Mouse (Mus musculus) thymus, adult 2 months (tissue): ENCODE measurements around the gene Fbxw7.

Experiments used
- CTCF ChIP-seq: fragments of 200-500 bp; IDR thresholded peaks from 2 replicates; pipeline ENCODE4 v1.5.1; 2012; ENCODE audit warnings: mild to moderate bottlenecking, control low read depth, low read length, moderate library complexity, borderline replicate concordance; ENCODE audit not compliant: control insufficient read depth, poor library complexity, insufficient read depth; ENCODE audit errors: extremely low read depth
- POLR2A ChIP-seq: fragments of 200-500 bp; IDR thresholded peaks from 2 replicates; pipeline ENCODE4 v1.6.1; 2012; ENCODE audit warnings: mild to moderate bottlenecking, low read length, control low read depth, moderate library complexity; ENCODE audit not compliant: control insufficient read depth, poor library complexity, insufficient read depth; ENCODE audit errors: extremely low read depth

GRCm38 (mm10) chr3:84967364-84967763 is 152.3 kb downstream of the Fbxw7 start:
- TF ChIP-seq CTCF (no peak), POLR2A (no peak)
